Mouse (Mus musculus) layer of hippocampus, adult 11-12 months (tissue): ENCODE data around the gene Ramp1.

ENCODE experiments used
- DNase-seq: peaks from one replicate; pipeline ENCODE4 v3.0.0; 2022; ENCODE audit warnings: low spot score

Ramp1 gene

GRCm38 (mm10) chr1:91240685-91241084, 61.1 kb downstream of the Ramp1 start:
- no peak for DNase-seq

- no peak for DNase-seq
These were observed 61.6 kb downstream of the Ramp1 start for GRCm38 (mm10) chr1:91241249-91241648.

DNA sequence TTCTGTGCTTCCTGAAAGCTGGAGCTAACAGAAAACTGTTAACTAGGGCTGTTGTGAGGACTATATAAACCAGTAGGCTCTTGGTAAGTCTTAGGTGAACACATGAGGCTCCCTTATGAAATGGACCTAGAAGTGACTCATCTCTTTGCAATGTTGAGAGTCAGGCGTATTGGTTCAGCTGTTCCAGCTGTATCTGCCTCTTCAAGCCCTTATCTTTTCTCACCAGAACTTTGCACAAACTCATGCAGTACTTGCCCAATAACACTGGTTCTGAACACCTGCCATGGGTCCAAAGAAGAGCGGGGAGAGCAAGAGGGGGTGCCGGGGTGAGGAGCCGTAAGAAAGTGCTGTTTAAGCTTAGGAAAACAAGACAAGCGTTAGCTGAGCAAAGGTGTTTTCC, 68.6 kb downstream of the Ramp1 start:
- DNase-seq, result no peak

GRCm38 (mm10) chr1:91248970-91249369, 69.3 kb downstream of the Ramp1 start:
- no peak for DNase-seq

DNA sequence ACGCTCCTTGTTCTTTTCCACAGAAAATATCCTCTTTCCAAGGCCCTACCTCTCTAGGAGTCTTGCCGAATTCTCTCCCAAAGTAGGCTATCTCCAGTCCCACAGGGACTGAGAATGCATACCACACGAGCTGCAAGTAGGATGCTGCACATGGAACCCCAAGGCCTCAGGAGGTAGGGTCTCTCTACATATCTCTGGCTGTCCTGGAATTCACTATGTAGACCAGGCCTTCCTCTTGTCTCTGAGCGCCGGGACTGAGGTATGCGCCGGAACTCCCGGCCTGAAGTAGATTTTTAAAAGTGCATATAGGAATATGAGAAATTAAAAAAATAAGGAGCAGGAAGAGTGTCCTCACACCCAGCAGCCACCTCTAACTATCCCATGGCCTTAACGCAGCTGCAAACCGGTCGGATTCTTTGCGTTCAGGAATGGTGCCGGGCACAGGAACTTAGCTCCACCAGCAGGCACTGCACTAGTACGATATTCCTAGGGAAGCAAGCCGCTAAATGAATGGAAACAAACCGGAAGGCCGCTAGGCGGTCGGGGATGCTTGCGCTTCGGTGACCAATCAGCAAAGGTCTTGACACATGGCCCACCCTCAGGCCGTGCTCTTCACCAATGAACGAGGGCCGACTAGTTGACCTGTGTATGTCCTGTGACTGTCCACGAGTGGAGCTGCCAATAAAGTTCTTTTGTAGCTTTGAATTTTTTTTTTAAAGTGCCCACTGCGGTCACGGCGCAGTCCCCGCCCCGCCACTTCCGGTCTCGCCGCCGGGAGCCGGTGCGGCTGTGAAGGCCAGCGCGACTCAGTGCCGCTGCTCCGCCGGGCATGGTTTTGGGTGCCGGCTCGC, 70.2 kb downstream of the Ramp1 start, which contains the start of gene Ube2f:
Ube2f (plus strand) TSS at position 741 of the 851 bp plus-strand sequence.
- peak; percentile 97 for DNase-seq

- no peak for DNase-seq
These were observed 71.0 kb downstream of the Ramp1 start for GRCm38 (mm10) chr1:91250415-91251147.

DNA sequence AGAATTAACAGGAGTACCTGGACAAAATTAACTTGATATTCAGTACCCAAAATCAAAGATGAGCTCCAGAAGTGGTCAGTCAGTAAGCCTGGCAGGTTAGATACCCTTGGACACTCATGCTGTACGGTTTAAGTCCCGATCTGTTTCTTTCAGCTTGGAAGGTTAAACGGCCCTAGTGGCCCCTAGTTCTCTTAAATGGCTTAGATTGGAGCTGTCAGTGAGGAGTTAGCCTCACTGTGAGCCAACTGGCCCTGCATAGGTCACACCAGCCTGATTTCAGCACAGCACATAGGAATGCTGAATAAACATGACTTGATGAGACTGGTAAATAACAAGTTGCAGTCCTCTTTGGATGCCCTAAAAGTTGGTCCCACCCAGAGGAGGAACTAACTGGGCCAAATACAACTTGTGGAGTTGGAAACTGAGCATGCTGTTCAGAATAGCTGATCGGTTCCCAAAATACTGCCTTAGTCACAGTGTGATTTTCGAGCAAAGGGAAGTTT, 71.6 kb downstream of the Ramp1 start:
- no peak for DNase-seq

GRCm38 (mm10) chr1:91251927-91252326, 72.3 kb downstream of the Ramp1 start:
- DNase-seq, result no peak

GRCm38 (mm10) chr1:91257918-91258317, 78.3 kb downstream of the Ramp1 start:
- DNase-seq, result no peak

GRCm38 (mm10) chr1:91259794-91260193, 80.2 kb downstream of the Ramp1 start:
- no peak for DNase-seq

DNA sequence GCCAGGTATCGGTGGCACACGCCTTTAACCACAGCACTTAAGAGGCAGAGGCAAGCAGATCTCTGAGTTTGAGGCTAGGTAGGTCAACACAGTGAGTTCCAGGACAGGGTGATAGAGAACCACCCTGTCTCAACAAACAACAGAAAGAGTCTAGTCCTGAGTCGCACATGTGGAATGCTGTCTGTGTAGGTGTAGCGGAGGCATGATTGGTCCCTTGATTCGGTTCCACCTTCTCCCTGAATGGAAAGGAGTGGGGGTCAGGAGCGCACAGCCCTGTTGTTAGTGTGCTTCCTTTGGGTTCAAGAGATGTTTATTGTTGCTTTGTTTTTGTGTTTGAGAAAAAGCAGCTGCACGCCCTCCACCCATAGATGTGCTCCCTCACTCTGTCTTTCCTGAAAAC, 82.9 kb downstream of the Ramp1 start:
- DNase-seq, result no peak

GRCm38 (mm10) chr1:91272260-91272659, 92.6 kb downstream of the Ramp1 start:
- DNase-seq, result no peak
